Mouse (Mus musculus): ENCODE data around the gene Adam1b. TPM values are rescaled to one million over a fixed set of nuclear protein-coding genes. Genes with fewer than 3 reads are reported as not detected.

Adam1b gene
- not detected in 2 replicates for polyA plus RNA-seq (2015; fragmentation: Nextera tagmentation; extraction: Ambion mirVana)

GRCm38 (mm10) chr5:121503231-121503630 lies at the start of gene Adam1b:
Gene Adam1b, minus strand, starts transcription at chr5:121503435.

GRCm38 (mm10) chr5:121545793-121546529 lies 42.7 kb upstream of the Adam1b start, which contains the start of gene Mapkapk5:
Gene Mapkapk5, minus strand, starts transcription at chr5:121545905.

GRCm38 (mm10) chr5:121544910-121545792 lies 41.9 kb upstream of the Adam1b start, which contains the start of the genes Adam1a and Gm42878:
Gene Adam1a, minus strand, starts transcription at chr5:121545482.
Gene Gm42878, minus strand, starts transcription at chr5:121545482.

GRCm38 (mm10) chr5:121452026-121452869 lies 51.0 kb downstream of the Adam1b start, which contains the start of gene Erp29:
Gene Erp29, minus strand, starts transcription at chr5:121452506.

GRCm38 (mm10) chr5:121451644-121452025 lies 51.6 kb downstream of the Adam1b start, which contains the start of gene Tmem116:
Gene Tmem116, plus strand, starts transcription at chr5:121451893.

Other genes with a start within 250 kb of the Adam1b start
- gene Trafd1, start 117.8 kb downstream of the Adam1b start, polyA plus RNA-seq (2015; fragmentation: Nextera tagmentation; extraction: Ambion mirVana), result 41.2 and 50.3 TPM in 2 replicates
- gene Naa25, start 105.5 kb downstream of the Adam1b start, polyA plus RNA-seq (2015; fragmentation: Nextera tagmentation; extraction: Ambion mirVana), result 20.0 and 20.2 TPM in 2 replicates
- 1.4 and 2.0 TPM in 2 replicates for gene Tmem116, start 51.5 kb downstream of the Adam1b start, polyA plus RNA-seq (2015; fragmentation: Nextera tagmentation; extraction: Ambion mirVana)
- gene Erp29, start 50.9 kb downstream of the Adam1b start, polyA plus RNA-seq (2015; fragmentation: Nextera tagmentation; extraction: Ambion mirVana), result 119 and 125 TPM in 2 replicates
- 0.85 and 0.93 TPM in 2 replicates for gene Adam1a, start 42.0 kb upstream of the Adam1b start, polyA plus RNA-seq (2015; fragmentation: Nextera tagmentation; extraction: Ambion mirVana)
- gene Gm42878, start 42.0 kb upstream of the Adam1b start, polyA plus RNA-seq (2015; fragmentation: Nextera tagmentation; extraction: Ambion mirVana), result not detected in 2 replicates
- gene Mapkapk5, start 42.5 kb upstream of the Adam1b start, polyA plus RNA-seq (2015; fragmentation: Nextera tagmentation; extraction: Ambion mirVana), result 31.2 and 33.3 TPM in 2 replicates
- gene Aldh2, start 90.4 kb upstream of the Adam1b start, polyA plus RNA-seq (2015; fragmentation: Nextera tagmentation; extraction: Ambion mirVana), result 131 and 184 TPM in 2 replicates
- gene Acad12, start 115.5 kb upstream of the Adam1b start, polyA plus RNA-seq (2015; fragmentation: Nextera tagmentation; extraction: Ambion mirVana), result 1.2 and 1.7 TPM in 2 replicates
- 1.3 and 1.7 TPM in 2 replicates for gene Acad10, start 157.1 kb upstream of the Adam1b start, polyA plus RNA-seq (2015; fragmentation: Nextera tagmentation; extraction: Ambion mirVana)
- 28.0 and 28.3 TPM in 2 replicates for gene Brap, start 157.1 kb upstream of the Adam1b start, polyA plus RNA-seq (2015; fragmentation: Nextera tagmentation; extraction: Ambion mirVana)
- gene Atxn2, start 207.9 kb upstream of the Adam1b start, polyA plus RNA-seq (2015; fragmentation: Nextera tagmentation; extraction: Ambion mirVana), result 38.0 and 39.3 TPM in 2 replicates

Data from spleen, postnatal 0 days (tissue).